Comparison of ENCODE assay signal across 10 mouse cellular contexts in genomic region chr15:88699508-88699907, GRCm38 (mm10).
"Had no signal": no experiment of that assay in that cellular context is flagged by ENCODE, and none has a peak within 500 bp of the region (broad histone marks: within the 10 kb centered on the region; RNA-seq: fewer than 3 reads in every experiment).

No protein-coding gene starts in this region.

- H3K4me3 ChIP-seq: liver, embryonic 15.5 days; midbrain, embryonic 10.5 days; midbrain, embryonic 12.5 days; midbrain, embryonic 15.5 days; neural tube, embryonic 12.5 days had no signal

- ATAC-seq: midbrain, embryonic 15.5 days had no signal

- H3K9me3 ChIP-seq: liver, embryonic 15.5 days; midbrain, embryonic 10.5 days; midbrain, embryonic 12.5 days; midbrain, embryonic 15.5 days; neural tube, embryonic 12.5 days had no signal

- H3K4me2 ChIP-seq: liver, embryonic 15.5 days; lung, embryonic 14.5 days; midbrain, embryonic 12.5 days; midbrain, embryonic 15.5 days; neural tube, embryonic 12.5 days had no signal

- DNase-seq: lung, embryonic 14.5 days; right cerebral cortex, postnatal 14 days; thymus, adult 18-20 months; thymus, postnatal 14 days; thymus, postnatal 36 days had no signal

- H3K27ac ChIP-seq: liver, embryonic 15.5 days; midbrain, embryonic 10.5 days; midbrain, embryonic 12.5 days; midbrain, embryonic 15.5 days; neural tube, embryonic 12.5 days had no signal

- H3K9ac ChIP-seq: liver, embryonic 15.5 days; lung, embryonic 14.5 days; midbrain, embryonic 12.5 days; midbrain, embryonic 15.5 days; neural tube, embryonic 12.5 days had no signal

- H3K27me3 ChIP-seq: liver, embryonic 15.5 days; midbrain, embryonic 12.5 days; midbrain, embryonic 15.5 days; neural tube, embryonic 12.5 days had no signal

- H3K4me1 ChIP-seq: liver, embryonic 15.5 days; midbrain, embryonic 10.5 days; midbrain, embryonic 12.5 days; neural tube, embryonic 12.5 days had no signal
